In the genomic region with DNA sequence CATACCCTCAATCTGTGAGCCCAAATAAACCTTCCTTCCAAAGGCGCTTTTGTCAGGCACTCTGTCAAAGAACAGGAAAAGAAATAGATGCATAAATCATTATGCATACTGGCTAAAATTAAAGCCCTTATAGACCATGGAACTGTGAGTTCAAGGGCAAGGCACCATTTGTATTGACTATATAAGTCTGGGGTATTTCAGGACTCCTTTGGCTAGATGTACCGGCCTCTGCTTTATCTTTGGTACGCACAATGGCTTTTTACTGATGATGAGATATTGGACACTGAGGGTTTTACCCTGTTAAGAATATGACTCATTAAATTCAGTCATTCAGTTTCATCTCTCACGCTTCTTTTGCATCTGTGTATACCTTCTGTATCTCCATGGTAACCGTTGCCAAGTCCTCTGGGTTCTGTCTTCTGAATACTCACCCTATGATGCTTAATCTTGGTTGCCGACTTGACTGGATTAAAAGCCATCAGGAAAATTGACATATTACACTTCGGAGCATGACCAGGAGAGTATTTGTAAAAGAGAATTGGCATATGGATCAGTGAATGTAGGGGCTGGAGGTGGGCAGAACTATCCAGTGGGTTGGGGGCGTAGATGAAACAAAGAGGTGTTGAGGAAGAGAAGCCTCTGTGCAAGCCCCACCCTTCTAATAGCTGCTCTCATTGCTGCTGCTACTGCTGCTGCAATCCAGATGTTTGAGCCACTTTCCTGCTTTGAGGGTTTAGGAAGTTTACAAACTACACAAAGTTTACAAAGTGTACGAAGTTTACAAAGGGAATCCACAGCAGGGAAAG, we compare ENCODE assay signal across 23 mouse cellular contexts. TPM values are rescaled to one million over a fixed set of nuclear protein-coding genes. Genes with fewer than 3 reads are reported as not detected.
A peak's percentile ranks its signal among the peaks of the same experiment; 100 is the strongest.
DNase-seq lines count a peak whose midpoint lies in the region; ATAC-seq lines count a peak whose summit lies in the region.
"Had no signal": no experiment of that assay in that cellular context is flagged by ENCODE, and none has a peak within 500 bp of the region (broad histone marks: within the 10 kb centered on the region; RNA-seq: fewer than 3 reads in every experiment).

No protein-coding gene starts in this region.

- WGBS in hindbrain, embryonic 16.5 days: 51% methylated on average over 9 of the region's 9 CpGs
- WGBS in hindbrain, embryonic 12.5 days: 63% methylated on average over 9 of the region's 9 CpGs
- WGBS in midbrain, embryonic 13.5 days: 53% methylated on average over 9 of the region's 9 CpGs

- no peak overlapping the region for H3K27ac ChIP-seq in hindbrain, embryonic 16.5 days (ENCODE audit: low read depth, low read length)
- no peak overlapping the region for H3K27ac ChIP-seq in hindbrain, embryonic 12.5 days
- no peak overlapping the region for H3K27ac ChIP-seq in midbrain, embryonic 13.5 days
- H3K27ac ChIP-seq: embryonic facial prominence, embryonic 12.5 days; left cerebral cortex, adult 2 months; neural tube, embryonic 12.5 days had no signal

- H3K4me3 ChIP-seq in hindbrain, embryonic 16.5 days (ENCODE audit: low read length): no peak overlapping the region
- H3K4me3 ChIP-seq in hindbrain, embryonic 12.5 days: no peak overlapping the region
- H3K4me3 ChIP-seq in midbrain, embryonic 13.5 days (replicated peaks): no peak overlapping the region
- H3K4me3 ChIP-seq: embryonic facial prominence, embryonic 12.5 days; left cerebral cortex, adult 2 months; neural tube, embryonic 12.5 days had no signal

- H3K36me3 ChIP-seq in hindbrain, embryonic 16.5 days (ENCODE audit: control insufficient read depth, insufficient read depth, low read length): no peaks in the 10 kb centered on the region
- no peaks in the 10 kb centered on the region for H3K36me3 ChIP-seq in hindbrain, embryonic 12.5 days
- H3K36me3 ChIP-seq in midbrain, embryonic 13.5 days: no peaks in the 10 kb centered on the region
- H3K36me3 ChIP-seq: embryonic facial prominence, embryonic 12.5 days; neural tube, embryonic 12.5 days had no signal

- peak; percentile 82 for ATAC-seq in hindbrain, embryonic 16.5 days
- no peak for ATAC-seq in hindbrain, embryonic 12.5 days (ENCODE audit: low FRiP score)
- ATAC-seq in midbrain, embryonic 13.5 days: peak; percentile 58
- no peak for ATAC-seq in cerebellum, adult (ENCODE audit: insufficient number of reproducible peaks, low FRiP score, low TSS enrichment)

- H3K9me3 ChIP-seq in hindbrain, embryonic 16.5 days (ENCODE audit: control insufficient read depth, low read length): no peaks in the 10 kb centered on the region
- no peaks in the 10 kb centered on the region for H3K9me3 ChIP-seq in hindbrain, embryonic 12.5 days (replicated peaks)
- no peaks in the 10 kb centered on the region for H3K9me3 ChIP-seq in midbrain, embryonic 13.5 days
- H3K9me3 ChIP-seq: embryonic facial prominence, embryonic 12.5 days; neural tube, embryonic 12.5 days had no signal

- H3K4me2 ChIP-seq in hindbrain, embryonic 16.5 days (ENCODE audit: low read length): no peak overlapping the region
- no peak overlapping the region for H3K4me2 ChIP-seq in hindbrain, embryonic 12.5 days (replicated peaks)
- no peak overlapping the region for H3K4me2 ChIP-seq in midbrain, embryonic 13.5 days (replicated peaks)
- H3K4me2 ChIP-seq: embryonic facial prominence, embryonic 12.5 days; heart, embryonic 11.5 days; neural tube, embryonic 12.5 days had no signal

- no peaks in the 10 kb centered on the region for H3K27me3 ChIP-seq in hindbrain, embryonic 16.5 days (replicated peaks; ENCODE audit: control insufficient read depth, insufficient read depth, low read length)
- H3K27me3 ChIP-seq in hindbrain, embryonic 12.5 days: no peaks in the 10 kb centered on the region
- no peaks in the 10 kb centered on the region for H3K27me3 ChIP-seq in midbrain, embryonic 13.5 days
- H3K27me3 ChIP-seq: CH12.LX; neural tube, embryonic 12.5 days had no signal

- no peak overlapping the region for H3K9ac ChIP-seq in hindbrain, embryonic 16.5 days (ENCODE audit: low read depth, low read length)
- H3K9ac ChIP-seq in hindbrain, embryonic 12.5 days: no peak overlapping the region
- no peak overlapping the region for H3K9ac ChIP-seq in midbrain, embryonic 13.5 days (replicated peaks)
- H3K9ac ChIP-seq: embryonic facial prominence, embryonic 12.5 days; neural tube, embryonic 12.5 days had no signal

- no peaks in the 10 kb centered on the region for H3K4me1 ChIP-seq in hindbrain, embryonic 16.5 days (ENCODE audit: control insufficient read depth, insufficient read depth, low read depth, low read length)
- H3K4me1 ChIP-seq in hindbrain, embryonic 12.5 days: no peaks in the 10 kb centered on the region
- H3K4me1 ChIP-seq in midbrain, embryonic 13.5 days (replicated peaks): peaks cover 11% of the 10 kb centered on the region
- H3K4me1 ChIP-seq: embryonic facial prominence, embryonic 12.5 days; neural tube, embryonic 12.5 days had no signal

- peak; percentile 19 for DNase-seq in 416B (ENCODE audit: low read depth)
- peak; percentile 42 for DNase-seq in brain, embryonic 18.5 days (ENCODE audit: low read depth, low spot score)
- DNase-seq in cerebellum, adult 11-12 months: no peak
- DNase-seq: adrenal gland, postnatal 10 days; cerebellum, postnatal 25 days; gastrocnemius, postnatal 25 days; heart, postnatal 4 days; kidney, adult 2 months; kidney, postnatal 4 days; lung, adult 18-20 months; lung, postnatal 36 days; right cerebral cortex, postnatal 4 days; thymus, postnatal 25 days had no signal

RNA-seq across cellular contexts. Expression of a gene that starts 22.7 kb away (rescaled TPM):
- polyA plus RNA-seq in hindbrain, embryonic 16.5 days (2015; fragmentation: Nextera tagmentation; extraction: Ambion mirVana): 0.23 and 0.31 TPM in 2 replicates
- polyA plus RNA-seq in hindbrain, embryonic 12.5 days (2016; fragmentation: Nextera tagmentation; extraction: Ambion mirVana): not detected in 2 replicates
- not detected in 2 replicates for polyA plus RNA-seq in midbrain, embryonic 13.5 days (2015; fragmentation: Nextera tagmentation; extraction: Ambion mirVana)
- polyA plus RNA-seq: embryonic facial prominence, embryonic 12.5 days; heart, embryonic 11.5 days; kidney, adult 2 months; limb, embryonic 14.5 days; neural tube, embryonic 12.5 days had no signal

Comparison
In these comparisons a context has a peak if more than half of its experiments do, and no peak if none do; other contexts are left out.
1. ATAC-seq: peak in hindbrain, embryonic 16.5 days (single experiment) and midbrain, embryonic 13.5 days (single experiment); none in hindbrain, embryonic 12.5 days (single experiment) and cerebellum, adult (single experiment).